Mouse (Mus musculus): ENCODE measurements at regions not wholly inside any gene's neighbourhood (a gene's known extent, or its start where the extent isn't known, plus 50 kb on each side); places are given as distances from the start of the nearest gene placed in this dataset.

DNA sequence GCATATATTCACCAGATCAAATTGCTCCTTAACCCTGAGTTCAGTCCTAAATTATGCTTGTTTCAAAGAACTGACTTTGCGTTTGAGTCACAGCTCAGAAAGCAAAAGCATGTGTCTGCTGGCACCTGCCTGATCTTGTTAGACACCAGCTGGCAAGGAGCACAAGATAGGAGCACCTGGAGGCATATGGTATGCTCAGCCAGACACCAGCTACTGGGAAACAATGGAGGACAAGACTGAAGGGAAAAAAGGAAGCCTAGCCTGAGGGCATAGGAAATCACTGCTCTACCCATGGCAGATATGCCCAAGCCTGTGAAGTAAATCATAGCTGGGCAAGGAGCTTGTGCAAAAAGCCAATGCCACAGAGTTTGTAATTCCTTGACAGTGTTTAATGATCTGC lies 66.4 kb upstream of the Itgb1 start:
- Histone ChIP-seq H3K4me1 (no peaks in the 10 kb centered on the region), H3K27ac (replicated peaks) (no peak overlapping the region), H3K36me3 (no peaks in the 10 kb centered on the region), H3K9me3 (replicated peaks) (no peaks in the 10 kb centered on the region), H3K9ac (no peak overlapping the region), H3K27me3 (no peaks in the 10 kb centered on the region), H3K4me2 (replicated peaks) (no peak overlapping the region), H3K4me3 (replicated peaks) (no peak overlapping the region)
- whole genome bisulfite sequencing = 26% methylated on average over 1 of the region's 1 CpGs
- no peak for ATAC-seq (ENCODE audit: insufficient number of reproducible peaks, low FRiP score, low TSS enrichment, low read depth)
